Mouse (Mus musculus) CD4-positive, CD25-positive, alpha-beta regulatory T cell, adult 2 months (primary cell): ENCODE data around the gene Dnaja4.
"Not testable (repeated sequence)": the region's sequence is repeated elsewhere in the genome, so short reads cannot be mapped to it uniquely, and the experiment has no call there.

ENCODE experiments used
- DNase-seq: peaks from one replicate; pipeline ENCODE4 v3.0.0-alpha.2; 2012; ENCODE audit warnings: low read depth, low spot score

The Dnaja4 gene

DNA sequence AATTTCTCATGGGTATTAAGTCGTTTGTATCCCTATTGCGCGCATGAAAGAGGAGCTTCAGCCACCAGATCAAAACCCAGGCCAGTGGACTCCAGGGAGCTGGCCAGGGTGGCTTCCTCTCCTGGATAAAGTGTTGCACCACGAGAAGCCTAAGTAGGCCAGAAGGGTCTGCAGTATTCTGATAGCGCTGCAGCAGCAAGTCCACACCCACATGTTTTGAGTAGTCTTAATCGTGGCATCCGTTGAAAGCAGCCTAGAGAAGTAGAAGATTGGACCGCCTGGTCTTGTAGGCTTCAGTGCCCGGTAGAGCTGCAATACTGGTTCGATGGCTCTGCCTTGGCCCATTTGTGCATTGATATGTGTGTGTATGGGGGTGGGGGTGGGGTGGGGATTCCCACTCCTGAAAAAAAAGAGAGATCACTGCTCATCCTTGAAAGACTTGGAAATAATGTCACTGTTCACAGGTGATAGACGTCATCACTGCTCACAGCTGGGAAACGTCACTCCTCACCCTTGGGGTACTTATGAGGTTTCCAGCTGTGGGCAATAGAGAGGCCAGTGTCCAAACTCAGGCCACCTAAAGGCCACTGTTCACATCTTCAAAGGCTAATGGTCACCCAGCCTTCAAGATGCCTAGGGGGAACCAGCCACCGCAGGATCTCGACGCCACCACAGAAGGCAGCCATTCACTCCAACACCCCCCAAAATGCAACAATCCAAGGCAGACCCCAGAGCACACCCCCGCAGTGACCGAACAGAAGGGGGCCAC is at the start of gene Dnaja4:
TSS of gene Dnaja4 (plus strand) at position 556 of the 769 bp plus-strand sequence.
- DNase-seq, result peak; percentile 10

DNA sequence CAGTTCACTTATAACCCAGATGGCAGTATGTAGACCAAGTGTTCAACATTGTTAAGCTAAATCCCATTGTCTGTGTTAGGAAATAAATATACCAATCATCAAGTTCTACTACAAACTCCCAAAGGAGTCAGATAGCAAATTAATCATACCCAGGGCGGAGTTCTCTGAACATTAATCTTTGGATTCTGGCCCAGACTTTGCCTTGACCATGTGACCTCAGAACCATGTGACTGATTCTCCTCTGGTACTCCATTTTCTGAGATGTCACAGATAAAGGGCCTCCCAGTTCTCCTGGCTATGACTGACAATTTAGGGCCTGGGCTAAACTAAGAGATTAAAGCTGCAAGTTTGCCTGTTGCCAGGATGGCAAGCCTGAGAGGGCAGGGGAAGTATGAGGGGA is 49.3 kb upstream of the Dnaja4 start:
- no peak for DNase-seq

DNA sequence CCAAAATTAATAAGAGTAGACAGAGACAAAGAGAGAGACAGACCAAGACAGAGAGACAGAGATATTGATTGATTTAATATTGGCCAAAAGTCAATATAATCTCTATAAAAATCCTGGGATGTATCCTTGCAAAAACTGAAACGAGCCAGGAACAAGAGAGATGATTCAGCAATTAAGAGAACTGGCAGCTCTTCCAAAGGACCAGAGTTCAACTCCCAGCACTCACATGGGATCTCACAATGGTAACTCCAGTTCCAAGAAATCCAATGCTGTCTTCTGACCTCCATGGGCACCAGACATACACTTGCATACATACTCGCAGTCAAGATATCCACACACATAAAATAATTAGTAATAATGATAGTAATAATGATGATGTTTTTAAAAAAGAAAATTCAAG is 45.9 kb upstream of the Dnaja4 start:
- DNase-seq, result no peak

DNA sequence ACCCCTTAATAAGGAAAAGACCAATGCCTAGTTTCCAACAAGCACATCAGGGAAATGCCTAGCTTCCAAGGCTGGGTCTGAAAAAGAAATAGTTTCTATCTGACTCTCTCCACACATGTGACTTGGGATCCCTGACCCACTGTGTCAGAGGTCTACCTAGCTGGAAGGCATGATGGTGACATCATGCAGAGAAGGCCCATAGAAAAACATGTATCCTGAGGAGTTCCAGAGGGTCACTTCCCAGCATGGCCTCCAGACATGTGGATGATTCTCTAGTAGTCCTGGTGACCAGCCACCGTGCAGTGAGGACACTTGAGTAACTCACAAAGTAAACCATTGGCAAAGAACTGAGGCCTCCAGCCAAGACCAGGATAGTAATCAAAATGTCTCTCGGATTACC is 42.8 kb upstream of the Dnaja4 start:
- no peak for DNase-seq

DNA sequence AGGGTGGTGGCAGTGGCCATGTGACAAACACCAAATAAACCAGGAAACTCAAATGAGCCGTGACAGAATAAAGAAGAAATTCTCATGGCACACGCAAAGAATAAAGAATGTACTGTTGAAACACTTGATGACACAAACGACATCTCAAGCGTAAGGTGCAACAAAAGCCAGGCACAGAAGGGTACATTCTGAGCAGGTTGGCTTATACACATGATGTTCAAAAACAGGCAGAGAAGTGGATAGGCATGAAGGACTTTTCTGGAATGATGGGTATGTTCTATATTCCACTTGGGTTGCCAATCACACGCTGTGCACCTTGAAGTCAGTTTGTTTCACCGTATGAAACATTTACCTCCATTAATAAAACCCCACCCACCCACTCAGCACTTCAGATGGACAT is 42.3 kb upstream of the Dnaja4 start:
- DNase-seq, result no peak

DNA sequence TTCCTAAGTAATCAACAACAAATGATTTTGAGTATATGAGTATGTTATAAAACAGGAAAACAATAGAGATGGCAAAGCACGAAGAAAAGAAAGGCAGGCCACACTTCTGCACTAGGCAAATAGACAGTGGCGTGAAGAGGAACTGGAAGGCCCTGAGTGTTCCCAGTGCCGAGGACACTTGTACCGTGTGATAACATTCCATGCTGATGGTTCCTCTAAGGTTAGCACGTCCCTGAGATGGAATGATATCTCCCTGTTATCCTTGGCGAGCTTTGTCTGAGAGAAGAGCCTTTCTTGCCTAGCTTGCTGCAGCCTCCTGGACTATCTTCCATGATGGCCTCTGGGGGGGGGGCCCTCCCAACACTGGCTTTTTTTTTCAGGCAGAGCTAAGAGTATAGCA is 39.9 kb upstream of the Dnaja4 start:
- no peak for DNase-seq

DNA sequence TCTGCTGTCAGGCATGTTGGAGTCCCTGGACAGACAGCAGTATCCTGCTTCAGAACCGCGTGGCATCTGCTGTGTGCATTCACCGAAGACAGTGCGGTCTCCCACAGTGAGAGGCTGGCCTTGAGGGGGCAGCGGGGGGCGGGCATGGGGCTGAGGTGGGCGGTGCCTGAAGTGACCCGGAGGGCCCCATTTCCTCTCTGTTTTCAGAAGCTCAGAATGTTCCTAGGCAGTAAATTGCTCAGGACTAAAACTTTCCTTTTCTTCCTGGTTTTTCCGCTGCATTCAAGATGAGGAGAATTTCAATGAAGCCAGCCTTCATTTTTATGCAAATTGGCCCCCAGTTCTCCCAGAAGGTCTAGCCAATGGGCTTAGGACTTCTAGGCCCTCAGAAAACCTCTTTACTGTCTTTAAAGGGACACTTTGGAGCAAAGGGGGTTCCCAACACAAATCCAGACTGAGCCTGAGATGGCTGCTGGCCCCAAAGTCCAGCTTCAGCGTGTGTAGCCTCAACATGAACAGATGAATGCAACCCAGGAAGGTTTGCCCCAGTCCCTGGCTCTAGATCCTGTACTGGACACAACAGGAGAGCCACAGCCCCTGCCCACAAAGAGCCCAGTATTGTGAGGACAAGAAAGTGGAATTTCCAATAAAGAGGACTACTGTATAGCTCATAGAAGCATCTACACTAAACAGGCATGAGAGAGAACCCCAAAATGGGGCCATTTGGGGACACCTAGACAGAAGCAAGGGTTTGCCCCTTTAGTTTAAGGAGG is 36.9 kb upstream of the Dnaja4 start, which contains the start of gene Acsbg1:
TSS of gene Acsbg1 (minus strand) at position 266 of the 773 bp plus-strand sequence.
- DNase-seq, result no peak

DNA sequence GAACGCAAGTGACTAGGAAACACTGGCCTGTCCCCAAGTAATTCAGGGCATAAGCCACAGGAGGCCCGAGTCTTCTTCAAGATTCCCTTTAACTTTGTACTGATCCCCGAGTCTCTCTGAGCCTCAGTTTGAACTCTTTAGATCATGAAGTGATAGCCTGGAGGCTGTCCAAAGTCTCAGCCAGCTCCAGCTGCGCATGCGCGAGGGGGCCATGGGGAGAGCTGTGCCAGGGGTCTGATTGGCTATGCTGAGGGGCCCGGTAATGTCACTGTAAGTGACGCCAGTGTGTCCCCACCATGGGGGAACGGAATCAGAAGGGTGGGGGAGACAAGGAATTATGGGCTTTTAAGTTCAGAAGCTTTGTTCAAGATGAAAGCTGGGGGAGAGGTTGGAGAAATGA is 34.3 kb upstream of the Dnaja4 start:
- no peak for DNase-seq

DNA sequence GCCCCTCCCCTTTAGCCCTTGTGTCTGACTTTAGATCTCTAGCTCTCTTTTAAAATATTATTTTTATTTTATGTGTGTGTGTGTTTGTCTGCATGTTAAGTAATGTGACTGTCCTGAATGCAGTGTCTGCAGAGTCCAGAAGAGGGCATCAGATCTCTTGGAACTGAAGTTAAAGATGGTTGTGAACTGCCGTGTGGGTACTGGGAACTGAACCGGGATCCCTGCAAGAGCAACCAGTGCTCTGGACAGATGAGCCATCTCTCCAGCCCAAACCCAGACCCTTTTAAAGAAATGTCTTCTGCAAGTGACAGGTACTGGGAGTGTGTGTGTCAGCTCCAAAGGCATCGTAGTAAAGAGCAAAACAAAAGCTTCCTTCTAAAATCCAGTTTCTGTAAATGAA is 32.6 kb upstream of the Dnaja4 start:
- no peak for DNase-seq

DNA sequence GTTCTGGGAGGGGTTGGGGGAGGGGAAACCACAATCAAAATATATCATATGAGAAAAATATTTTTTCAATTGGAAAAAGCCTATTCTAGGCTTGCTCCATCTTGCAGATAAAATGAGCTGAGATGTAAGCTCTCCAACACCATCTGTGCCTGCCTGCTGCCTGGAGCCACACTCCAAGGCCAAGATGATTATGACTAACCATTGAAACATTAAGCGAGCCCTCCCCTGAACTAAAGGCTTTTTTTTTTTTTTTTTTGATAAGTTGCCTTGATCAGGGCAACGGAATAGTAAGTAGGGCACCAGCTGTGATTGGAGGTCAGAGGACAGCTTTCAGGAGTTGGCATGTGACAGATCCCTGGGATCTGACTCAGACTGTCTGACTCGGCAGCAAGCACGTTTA is 30.2 kb upstream of the Dnaja4 start:
- no peak for DNase-seq

DNA sequence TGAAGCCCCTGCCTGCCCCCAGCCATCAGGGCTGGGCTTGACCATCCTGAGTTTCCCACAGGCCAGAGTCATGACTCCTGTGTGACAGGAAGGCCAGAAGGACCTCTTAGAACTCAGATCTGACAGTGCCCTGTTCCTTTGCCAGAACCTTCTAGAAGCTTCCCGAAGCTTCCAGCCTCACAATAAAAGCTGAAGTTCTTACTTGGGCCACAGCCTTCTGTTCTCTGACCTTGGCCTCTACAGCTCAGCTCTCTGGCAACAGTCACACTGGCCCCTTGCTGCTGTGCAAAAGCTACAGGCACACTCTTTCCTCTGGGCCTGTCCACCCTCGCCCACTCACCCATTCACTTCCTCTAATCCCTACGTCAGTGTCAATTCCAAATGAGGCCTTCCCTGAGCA is 26.7 kb upstream of the Dnaja4 start:
- DNase-seq, result no peak

DNA sequence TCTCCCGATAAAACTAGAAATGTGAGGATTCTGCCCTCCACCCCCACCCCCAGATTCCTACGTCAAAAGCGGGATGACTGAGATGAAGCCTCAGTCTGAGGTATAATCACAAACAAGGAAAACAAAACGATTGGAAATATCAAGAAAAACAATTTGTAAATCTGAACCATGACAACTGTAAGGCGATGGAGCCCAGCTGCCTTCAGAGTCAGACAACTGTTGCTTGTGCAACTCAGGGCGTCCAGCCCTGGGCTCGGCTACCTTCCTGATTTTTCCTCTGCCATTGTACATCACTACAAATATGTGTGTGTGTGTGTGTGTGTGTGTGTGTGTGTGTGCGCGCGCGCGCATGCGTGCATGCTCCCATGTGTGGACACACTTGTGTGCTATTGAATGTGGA is 24.8 kb upstream of the Dnaja4 start:
- no peak for DNase-seq

DNA sequence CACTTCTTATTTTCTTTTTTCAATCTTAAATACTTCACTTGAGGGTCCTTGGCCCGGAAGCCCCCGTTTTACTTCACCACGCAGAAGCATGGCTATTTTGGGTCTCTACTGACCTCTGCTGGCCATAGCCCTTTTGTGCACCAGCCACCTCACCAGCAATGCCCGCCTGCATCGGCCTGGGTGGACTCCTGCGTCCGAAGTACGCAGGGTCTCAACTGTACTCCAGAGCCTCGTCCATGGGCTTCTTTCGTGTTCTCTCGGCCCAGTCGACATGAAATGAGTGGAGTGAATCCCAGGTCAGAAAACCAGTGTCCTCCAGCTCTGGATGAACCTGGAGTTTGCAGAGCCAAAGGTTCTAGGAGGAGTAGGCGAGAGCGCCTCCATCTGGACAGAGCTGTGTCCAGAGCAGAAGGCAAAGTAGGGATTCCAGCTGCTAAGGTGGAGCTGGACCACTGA is 22.1 kb upstream of the Dnaja4 start:
- DNase-seq, result peak; percentile 80

DNA sequence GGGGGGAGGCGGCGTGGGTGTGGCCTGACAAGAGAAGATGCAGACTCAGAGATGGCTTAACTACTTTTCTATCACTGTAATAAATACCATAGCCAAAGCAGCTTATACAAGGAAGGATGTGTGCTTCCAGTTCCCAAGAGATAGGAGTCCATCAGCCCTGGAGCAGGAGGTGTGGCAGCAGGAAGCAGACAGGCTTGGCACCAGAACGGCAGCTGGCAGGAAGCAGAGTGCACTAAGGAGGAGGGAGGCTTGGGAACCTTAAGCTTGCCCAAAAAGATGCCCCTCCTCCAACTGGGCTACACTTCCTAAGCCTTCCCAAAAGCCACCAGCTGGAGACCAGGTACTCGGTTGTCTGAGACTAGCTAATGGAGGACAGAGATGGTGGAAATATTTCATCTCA is 15.8 kb upstream of the Dnaja4 start:
- no peak for DNase-seq

DNA sequence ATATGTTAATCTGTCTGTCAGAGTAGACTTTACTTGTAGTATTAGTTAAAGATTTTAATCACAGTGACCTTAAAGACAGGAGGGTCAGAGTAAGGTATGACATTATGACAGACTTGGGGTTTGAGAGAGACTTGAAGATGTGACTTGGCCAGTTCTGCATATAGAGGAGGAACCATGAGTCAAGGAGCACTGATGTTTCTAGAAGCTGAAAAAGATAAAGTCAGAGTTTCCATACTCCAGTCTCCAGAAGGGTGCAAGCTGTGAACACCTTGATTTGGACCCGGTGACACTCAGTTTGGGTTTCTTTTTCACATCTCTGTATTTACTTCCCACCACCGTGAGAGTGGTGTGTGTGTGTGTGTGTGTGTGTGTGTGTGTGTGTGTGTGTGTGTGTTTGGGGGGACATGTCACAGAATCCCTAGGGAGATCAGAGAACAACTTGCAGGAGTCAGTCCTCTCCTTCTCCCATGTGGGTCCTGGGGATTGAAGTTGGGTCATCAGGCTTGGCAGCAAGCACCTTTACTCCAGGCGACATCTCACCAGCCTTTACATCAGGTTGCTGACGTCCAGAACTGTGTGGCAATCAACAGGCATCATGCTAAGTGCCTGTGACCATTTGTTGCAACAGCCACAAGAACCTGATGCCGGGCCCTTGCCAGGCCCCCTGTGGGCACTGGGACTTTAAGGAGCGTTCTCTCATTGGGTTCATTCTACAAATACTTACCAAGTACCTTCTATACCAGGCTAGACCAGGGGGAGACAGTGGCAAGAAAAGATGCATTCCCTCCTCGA is 14.7 kb upstream of the Dnaja4 start:
- no peak for DNase-seq

DNA sequence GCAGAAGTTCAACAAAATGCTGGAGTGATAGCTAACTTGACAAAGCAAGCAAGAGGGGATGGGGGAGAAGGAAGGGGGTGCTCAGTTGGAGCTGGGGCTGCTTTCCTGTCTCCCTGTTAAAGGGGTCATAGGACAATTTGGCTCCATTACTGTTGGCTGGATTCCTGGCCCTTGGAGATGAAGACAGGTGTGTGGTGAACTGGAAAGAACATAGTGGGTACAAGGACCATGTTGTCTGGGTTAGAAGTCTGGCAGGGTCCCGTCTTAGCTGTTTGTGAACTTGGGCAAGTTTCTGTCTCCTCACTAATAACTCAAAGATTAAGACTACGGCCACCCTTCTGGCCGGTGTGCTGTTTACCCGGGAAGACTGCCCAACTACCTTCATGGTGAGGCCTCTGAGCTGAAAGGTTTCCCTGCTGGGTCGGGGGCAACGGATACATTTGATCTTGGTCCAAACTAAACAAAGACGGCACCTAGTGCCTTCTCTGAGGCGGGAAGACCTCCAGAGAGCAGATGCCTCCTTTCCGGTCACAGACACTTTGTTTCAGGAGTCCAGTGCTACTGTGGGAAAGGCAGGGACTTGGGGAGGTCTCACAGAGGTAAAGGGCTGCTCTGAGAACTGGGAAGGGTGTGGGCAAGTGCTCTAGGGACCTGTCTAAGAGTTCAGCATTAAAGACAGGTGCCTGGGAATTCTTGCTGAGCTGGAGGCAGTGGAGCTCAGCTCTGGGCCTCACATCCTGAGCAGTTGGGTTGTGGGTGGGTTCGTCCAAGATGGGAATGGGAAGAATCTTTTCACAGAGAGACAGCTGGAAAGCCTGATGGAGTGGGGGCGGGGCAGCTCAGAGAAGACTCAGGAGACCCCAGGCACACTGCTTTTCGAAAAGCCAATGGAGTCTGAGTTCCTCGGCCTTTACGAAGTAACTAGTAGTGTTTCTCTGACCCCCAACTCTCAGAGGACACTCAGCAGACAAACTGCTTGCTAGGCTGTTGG is 11.1 kb upstream of the Dnaja4 start:
- no peak for DNase-seq

DNA sequence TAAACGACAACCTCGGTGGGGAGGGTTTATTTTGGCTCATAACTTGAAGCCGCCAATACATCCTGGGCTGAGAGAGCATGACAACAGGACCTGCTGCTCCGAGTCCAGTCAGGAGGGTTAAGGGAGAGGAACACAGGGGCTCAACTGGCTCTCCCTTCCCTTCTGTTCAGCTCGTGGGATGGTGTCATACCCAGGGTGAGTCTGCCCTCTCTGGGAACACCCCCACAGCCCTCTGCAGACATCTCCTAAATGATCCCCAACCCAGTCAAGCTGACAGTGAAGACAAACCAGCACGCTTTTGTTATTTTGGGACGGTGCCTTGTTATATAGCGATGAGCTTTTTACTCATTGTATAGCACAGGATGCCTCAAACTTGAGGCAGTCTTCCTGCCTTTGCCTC is 9.2 kb upstream of the Dnaja4 start:
- no peak for DNase-seq

DNA sequence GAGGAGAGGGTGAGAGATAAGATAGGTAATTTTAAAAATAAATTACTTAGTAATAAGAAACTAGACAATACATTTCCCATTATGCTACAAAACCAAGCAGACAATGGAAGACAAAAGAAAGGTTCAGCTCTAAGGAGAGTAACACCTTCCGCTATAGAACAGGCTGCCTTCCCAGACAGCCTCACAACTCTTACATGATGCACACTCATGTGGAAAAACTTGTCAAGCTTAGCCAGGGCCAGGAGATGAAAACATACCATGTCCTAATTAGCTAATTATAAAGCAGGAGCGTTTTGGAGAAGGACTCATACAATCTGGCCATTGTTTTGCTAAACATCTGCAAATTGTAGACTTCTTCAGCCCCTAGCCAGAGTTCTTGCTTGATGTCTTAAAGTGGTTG is 8.0 kb upstream of the Dnaja4 start:
- not testable (repeated sequence) for DNase-seq

DNA sequence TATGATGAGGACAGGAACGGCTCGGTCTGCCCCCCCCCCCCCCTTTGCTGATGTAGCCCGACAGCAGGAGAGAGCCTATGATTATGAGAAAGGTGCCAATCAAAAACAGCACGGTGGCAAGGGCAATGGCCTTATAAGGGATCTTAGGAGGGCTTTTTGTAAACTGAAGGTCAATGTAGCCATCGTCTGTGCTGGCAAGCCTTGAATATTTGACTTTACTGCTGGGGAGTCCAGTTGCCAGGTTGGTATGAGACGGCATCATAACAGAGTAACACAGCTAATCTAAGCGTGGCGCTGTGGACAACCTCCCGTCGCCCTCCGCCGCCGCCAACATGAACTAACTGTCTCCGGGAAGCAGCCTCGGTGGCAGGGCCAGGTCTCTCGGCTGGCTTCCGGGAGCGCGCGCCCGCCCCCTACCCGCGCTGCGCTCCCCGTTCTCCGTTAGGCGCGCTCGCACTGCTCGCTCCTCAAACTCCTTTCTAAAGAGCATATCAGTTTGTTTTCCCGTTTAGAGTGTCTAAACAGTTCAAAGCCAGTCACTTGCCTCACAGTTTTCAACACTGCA is 7.3 kb upstream of the Dnaja4 start:
- peak; percentile 60 for DNase-seq

DNA sequence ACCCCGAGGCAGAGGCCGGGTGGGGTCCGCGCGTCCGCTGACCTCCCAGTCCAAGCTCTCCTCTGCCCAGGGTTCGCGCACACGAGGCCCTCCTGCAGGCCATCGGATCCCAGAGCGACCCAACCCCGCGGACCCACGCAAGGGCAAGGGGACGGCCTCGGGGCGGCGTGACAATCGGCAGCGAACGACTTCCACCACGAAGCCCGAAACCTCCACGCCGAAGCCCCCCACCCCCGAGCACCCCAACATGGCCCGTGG is 343 bp downstream of the Dnaja4 start:
- DNase-seq, result no peak
